ENCODE assay signal across 9 mouse cellular contexts in genomic region chr12:108511009-108511408, GRCm38 (mm10). TPM values are rescaled to one million over a fixed set of nuclear protein-coding genes. Genes with fewer than 3 reads are reported as not detected.
A peak's percentile ranks its signal among the peaks of the same experiment; 100 is the strongest.
DNase-seq lines count a peak whose midpoint lies in the region; TF ChIP-seq lines count a peak whose summit lies in the region.
"Had no signal": no experiment of that assay in that cellular context is flagged by ENCODE, and none has a peak within 500 bp of the region (broad histone marks: within the 10 kb centered on the region; RNA-seq: fewer than 3 reads in every experiment).

No protein-coding gene starts in this region.

- no peak for TF ChIP-seq POLR2A in thymus, adult 2 months (IDR thresholded peaks at IDR 0.05; ENCODE audit: control insufficient read depth, extremely low read depth, insufficient read depth, low read length, poor library complexity)

- no peak overlapping the region for H3K4me3 ChIP-seq in thymus, adult 2 months (ENCODE audit: control insufficient read depth, insufficient read depth, low read length)
- H3K4me3 ChIP-seq in layer of hippocampus, adult 2 months: no peak overlapping the region
- H3K4me3 ChIP-seq: myocyte had no signal

- WGBS in thymus, adult 2 months: 6% methylated on average over 3 of the region's 3 CpGs

- no peak for TF ChIP-seq CTCF in thymus, adult 2 months (IDR thresholded peaks at IDR 0.05; ENCODE audit: borderline replicate concordance, control insufficient read depth, extremely low read depth, insufficient read depth, low read length, poor library complexity)
- TF ChIP-seq CTCF in layer of hippocampus, adult 2 months (conservative IDR thresholded peaks at IDR 0.05): peak; percentile 85

- DNase-seq in heart, postnatal 10 days: peak; percentile 39 to 64
- no peak for DNase-seq in heart, adult 11 months
- peak; percentile 14 for DNase-seq in thymus, adult 2 months
- no peak for DNase-seq in thymus, postnatal 36 days
- DNase-seq in layer of hippocampus, adult 2 months (ENCODE audit: low spot score in 2 of 2): peak; percentile 39 to 69
- DNase-seq in splenic B cell, adult 2 months (ENCODE audit: low read depth, low spot score): peak; percentile 44
- no peak for DNase-seq in urinary bladder, adult 18-20 months (ENCODE audit: low spot score in 2 of 2)
- no peak for DNase-seq in thymus, postnatal 14 days

- H3K27ac ChIP-seq in thymus, adult 2 months (ENCODE audit: control insufficient read depth, insufficient read depth, low read length): no peak overlapping the region
- H3K27ac ChIP-seq in layer of hippocampus, adult 2 months: peak overlapping the region; percentile 79

- H3K27me3 ChIP-seq in thymus, adult 2 months (ENCODE audit: control insufficient read depth, insufficient read depth, low read length): no peaks in the 10 kb centered on the region
- H3K27me3 ChIP-seq in splenic B cell, adult 2 months (ENCODE audit: control insufficient read depth, insufficient read depth, low read length, poor library complexity, severe bottlenecking): no peaks in the 10 kb centered on the region

- no peaks in the 10 kb centered on the region for H3K36me3 ChIP-seq in thymus, adult 2 months (ENCODE audit: control insufficient read depth, insufficient read depth, low read length)
- H3K36me3 ChIP-seq in splenic B cell, adult 2 months (ENCODE audit: control insufficient read depth, insufficient read depth, low read length, poor library complexity, severe bottlenecking): no peaks in the 10 kb centered on the region

- intact Hi-C loops in heart, postnatal 10 days (cut with DNase I): loop anchor here (5.0 kb wide), 1 partner anchor 304 kb away; no protein-coding TSS in a partner anchor

- H3K4me1 ChIP-seq in thymus, adult 2 months (replicated peaks; ENCODE audit: control insufficient read depth, insufficient read depth, low read length): no peaks in the 10 kb centered on the region

RNA-seq across cellular contexts. Expression of gene Evl, which starts 43.5 kb away (rescaled TPM):
- 100 to 1,000 TPM; 116 to 118 TPM for total RNA-seq in heart, postnatal 10 days (2021)
- 147 and 172 TPM in 2 replicates for polyA plus RNA-seq in thymus, adult 2 months (2012; rRNA removed)
- 100 to 1,000 TPM; 194 to 199 TPM for total RNA-seq in layer of hippocampus, adult 2 months (2021)

Comparison
In these comparisons a context has a peak if more than half of its experiments do, and no peak if none do; other contexts are left out.
1. DNase-seq: peak in heart, postnatal 10 days (2 of 2), thymus, adult 2 months (single experiment), layer of hippocampus, adult 2 months (2 of 2) and splenic B cell, adult 2 months (single experiment); none in heart, adult 11 months (single experiment), thymus, postnatal 36 days (0 of 2), urinary bladder, adult 18-20 months (0 of 2) and thymus, postnatal 14 days (single experiment).